Mouse (Mus musculus): ENCODE results near the gene Bex1. TPM values are rescaled to one million over a fixed set of nuclear protein-coding genes. Genes with fewer than 3 reads are reported as not detected.

Gene Bex1
- polyA plus RNA-seq, 1 experiment from 2014 or later: 41.4 TPM

GRCm38 (mm10) chrX:136183107-136183506 is 32.2 kb downstream of the Bex1 start:
- H3K4me2 ChIP-seq (replicated peaks; ENCODE audit: low read depth): no peak overlapping the region
- no peaks in the 10 kb centered on the region for H3K36me3 ChIP-seq (ENCODE audit: control insufficient read depth, insufficient read depth)
- H3K4me1 ChIP-seq (replicated peaks; ENCODE audit: control insufficient read depth, insufficient read depth, low read length): no peaks in the 10 kb centered on the region
- ATAC-seq: peak; percentile 77
- H3K4me3 ChIP-seq (ENCODE audit: low read depth, low read length): no peak overlapping the region
- no peaks in the 10 kb centered on the region for H3K27me3 ChIP-seq (replicated peaks; ENCODE audit: control insufficient read depth, insufficient read depth, low read length)
- 70% methylated on average over 1 of the region's 1 CpGs for WGBS
- no peaks in the 10 kb centered on the region for H3K9me3 ChIP-seq (ENCODE audit: control insufficient read depth)
- H3K9ac ChIP-seq (ENCODE audit: low read depth, low read length): no peak overlapping the region
- TF ChIP-seq CTCF (IDR thresholded peaks at IDR 0.05; ENCODE audit: low read depth): no peak
- no peak overlapping the region for H3K27ac ChIP-seq (ENCODE audit: low read depth, low read length)

GRCm38 (mm10) chrX:136180897-136181553 is 34.3 kb downstream of the Bex1 start:
- no peak overlapping the region for H3K27ac ChIP-seq (ENCODE audit: low read depth, low read length)
- no peak overlapping the region for H3K9ac ChIP-seq (ENCODE audit: low read depth, low read length)
- no peaks in the 10 kb centered on the region for H3K27me3 ChIP-seq (replicated peaks; ENCODE audit: control insufficient read depth, insufficient read depth, low read length)
- TF ChIP-seq CTCF (IDR thresholded peaks at IDR 0.05; ENCODE audit: low read depth): no peak
- H3K4me2 ChIP-seq (replicated peaks; ENCODE audit: low read depth): no peak overlapping the region
- H3K4me1 ChIP-seq (replicated peaks; ENCODE audit: control insufficient read depth, insufficient read depth, low read length): no peaks in the 10 kb centered on the region
- no peaks in the 10 kb centered on the region for H3K36me3 ChIP-seq (ENCODE audit: control insufficient read depth, insufficient read depth)
- 41% methylated on average over 11 of the region's 11 CpGs for WGBS
- H3K9me3 ChIP-seq (ENCODE audit: control insufficient read depth): no peaks in the 10 kb centered on the region
- ATAC-seq: no peak
- no peak overlapping the region for H3K4me3 ChIP-seq (ENCODE audit: low read depth, low read length)

DNA sequence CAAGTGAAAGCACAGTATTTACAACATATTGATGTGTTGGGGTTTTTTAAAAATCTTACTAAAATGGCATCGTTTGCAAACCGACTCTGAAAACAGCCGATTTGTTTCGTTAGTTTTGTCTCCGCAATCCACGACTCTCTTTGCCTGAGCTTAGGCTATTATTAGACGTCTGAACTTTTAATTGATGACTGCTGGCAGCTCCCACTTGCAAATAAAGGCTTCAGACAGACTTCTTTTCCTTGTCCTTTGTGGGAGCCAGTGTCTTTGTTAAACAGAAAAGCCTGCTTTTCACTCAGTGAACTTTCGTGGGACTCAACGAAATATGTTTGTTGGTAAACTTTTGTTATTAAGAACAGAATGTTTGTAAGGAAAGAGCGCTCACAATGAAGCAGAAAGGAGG is 42.5 kb downstream of the Bex1 start:
- Histone ChIP-seq H3K4me2 (replicated peaks; ENCODE audit: low read depth) (peak overlapping the region; percentile 68), H3K27me3 (replicated peaks; ENCODE audit: control insufficient read depth, insufficient read depth, low read length) (no peaks in the 10 kb centered on the region), H3K27ac (ENCODE audit: low read depth, low read length) (no peak overlapping the region), H3K9ac (ENCODE audit: low read depth, low read length) (no peak overlapping the region), H3K36me3 (ENCODE audit: control insufficient read depth, insufficient read depth) (no peaks in the 10 kb centered on the region), H3K4me3 (ENCODE audit: low read depth, low read length) (peak overlapping the region; percentile 57), H3K9me3 (ENCODE audit: control insufficient read depth) (no peaks in the 10 kb centered on the region), H3K4me1 (replicated peaks; ENCODE audit: control insufficient read depth, insufficient read depth, low read length) (no peaks in the 10 kb centered on the region)
- no peak for TF ChIP-seq CTCF (IDR thresholded peaks at IDR 0.05; ENCODE audit: low read depth)
- WGBS: 34% methylated on average over 10 of the region's 10 CpGs
- ATAC-seq: no peak

GRCm38 (mm10) chrX:136172118-136172551 is 43.2 kb downstream of the Bex1 start, which contains the start of gene Tceal8:
Gene Tceal8, minus strand, starts transcription at chrX:136172342.
- Histone ChIP-seq H3K9ac (ENCODE audit: low read depth, low read length) (peak within 1 kb of the TSS; percentile 60), H3K4me2 (replicated peaks; ENCODE audit: low read depth) (peak within 1 kb of the TSS; percentile 68), H3K4me3 (ENCODE audit: low read depth, low read length) (peak within 1 kb of the TSS; percentile 57), H3K9me3 (ENCODE audit: control insufficient read depth) (no peaks in the 10 kb centered on the region), H3K27ac (ENCODE audit: low read depth, low read length) (peak within 1 kb of the TSS; percentile 82), H3K4me1 (replicated peaks; ENCODE audit: control insufficient read depth, insufficient read depth, low read length) (no peaks in the 10 kb centered on the region), H3K27me3 (replicated peaks; ENCODE audit: control insufficient read depth, insufficient read depth, low read length) (no peaks in the 10 kb centered on the region), H3K36me3 (ENCODE audit: control insufficient read depth, insufficient read depth) (no peaks in the 10 kb centered on the region)
- TF ChIP-seq CTCF (IDR thresholded peaks at IDR 0.05; ENCODE audit: low read depth): peak; percentile 14; the same call in 1 of the 2 replicates
- ATAC-seq: peak; percentile 95
- 21% methylated on average over 10 of the region's 10 CpGs for WGBS

GRCm38 (mm10) chrX:136171189-136172117 is 43.9 kb downstream of the Bex1 start:
- Histone ChIP-seq H3K9ac (ENCODE audit: low read depth, low read length) (peak overlapping the region; percentile 60), H3K27me3 (replicated peaks; ENCODE audit: control insufficient read depth, insufficient read depth, low read length) (no peaks in the 10 kb centered on the region), H3K36me3 (ENCODE audit: control insufficient read depth, insufficient read depth) (no peaks in the 10 kb centered on the region), H3K4me2 (replicated peaks; ENCODE audit: low read depth) (peak overlapping the region; percentile 68), H3K27ac (ENCODE audit: low read depth, low read length) (peak overlapping the region; percentile 82), H3K4me3 (ENCODE audit: low read depth, low read length) (peak overlapping the region; percentile 57), H3K4me1 (replicated peaks; ENCODE audit: control insufficient read depth, insufficient read depth, low read length) (no peaks in the 10 kb centered on the region), H3K9me3 (ENCODE audit: control insufficient read depth) (no peaks in the 10 kb centered on the region)
- peak; percentile 55; the same call in 1 of the 2 replicates for ATAC-seq
- TF ChIP-seq CTCF (IDR thresholded peaks at IDR 0.05; ENCODE audit: low read depth): no peak
- 24% methylated on average over 24 of the region's 24 CpGs for WGBS

DNA sequence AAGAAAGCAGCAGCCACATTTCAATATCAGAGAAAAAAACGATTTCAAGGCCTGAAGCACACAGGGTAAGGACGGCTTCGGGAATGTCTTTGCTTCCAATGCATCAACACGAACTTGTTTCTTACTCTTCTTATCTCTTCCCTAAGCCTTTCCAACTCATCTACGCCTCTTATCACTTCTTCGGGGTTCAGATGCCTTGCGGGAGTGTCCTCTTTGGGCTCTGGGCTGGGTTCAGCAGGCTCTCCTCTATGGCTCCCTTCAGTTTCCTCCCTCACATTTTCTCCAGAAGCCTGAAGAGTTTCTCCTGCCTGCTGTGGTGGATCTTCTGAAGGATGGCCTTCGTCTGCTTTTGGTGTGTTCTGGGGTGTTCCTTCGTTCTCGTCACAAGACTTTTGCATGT is 44.7 kb downstream of the Bex1 start:
- 0 out of 2 replicates have a peak overlapping the region, but pooled peaks have one; percentile 11 for H3K9ac ChIP-seq (ENCODE audit: low read depth, low read length)
- 46% methylated on average over 10 of the region's 10 CpGs for WGBS
- no peak for TF ChIP-seq CTCF (IDR thresholded peaks at IDR 0.05; ENCODE audit: low read depth)
- no peak overlapping the region for H3K27ac ChIP-seq (ENCODE audit: low read depth, low read length)
- no peaks in the 10 kb centered on the region for H3K27me3 ChIP-seq (replicated peaks; ENCODE audit: control insufficient read depth, insufficient read depth, low read length)
- no peaks in the 10 kb centered on the region for H3K4me1 ChIP-seq (replicated peaks; ENCODE audit: control insufficient read depth, insufficient read depth, low read length)
- no peak for ATAC-seq
- H3K4me3 ChIP-seq (ENCODE audit: low read depth, low read length): peak overlapping the region; percentile 57
- no peaks in the 10 kb centered on the region for H3K36me3 ChIP-seq (ENCODE audit: control insufficient read depth, insufficient read depth)
- peak overlapping the region; percentile 68 for H3K4me2 ChIP-seq (replicated peaks; ENCODE audit: low read depth)
- no peaks in the 10 kb centered on the region for H3K9me3 ChIP-seq (ENCODE audit: control insufficient read depth)

Small RNA genes lying within 50 kb of the gene (microRNA-seq; reads per million reads assigned to microRNA genes)
- not detected for gene Mir6383

Other genes starting within 250 kb of the Bex1 start
- 28.7 and 29.7 TPM in 2 replicates for gene Arxes2, start 221.7 kb downstream of the Bex1 start, polyA plus RNA-seq (2015; fragmentation: Nextera tagmentation; extraction: Ambion mirVana)
- gene Arxes1, start 182.1 kb downstream of the Bex1 start, polyA plus RNA-seq (2015; fragmentation: Nextera tagmentation; extraction: Ambion mirVana): 8.2 and 8.4 TPM in 2 replicates
- 55.0 and 58.5 TPM in 2 replicates for gene Bex2, start 147.3 kb downstream of the Bex1 start, polyA plus RNA-seq (2015; fragmentation: Nextera tagmentation; extraction: Ambion mirVana)
- gene Nxf3, start 130.3 kb downstream of the Bex1 start, polyA plus RNA-seq (2015; fragmentation: Nextera tagmentation; extraction: Ambion mirVana): 0.22 and 0.27 TPM in 2 replicates
- gene Bex4, start 76.5 kb downstream of the Bex1 start, polyA plus RNA-seq (2015; fragmentation: Nextera tagmentation; extraction: Ambion mirVana): 235 and 294 TPM in 2 replicates
- 239 and 262 TPM in 2 replicates for gene Tceal8, start 43.2 kb downstream of the Bex1 start, polyA plus RNA-seq (2015; fragmentation: Nextera tagmentation; extraction: Ambion mirVana)
- 3.4 and 5.3 TPM in 2 replicates for gene Tceal5, start 11.6 kb downstream of the Bex1 start, polyA plus RNA-seq (2015; fragmentation: Nextera tagmentation; extraction: Ambion mirVana)
- 0.37 and 0.58 TPM in 2 replicates for gene Tceal7, start 734 bp downstream of the Bex1 start, polyA plus RNA-seq (2015; fragmentation: Nextera tagmentation; extraction: Ambion mirVana)
- 641 and 667 TPM in 2 replicates for gene Tceal9, start 29.6 kb upstream of the Bex1 start, polyA plus RNA-seq (2015; fragmentation: Nextera tagmentation; extraction: Ambion mirVana)
- gene Bex3, start 54.7 kb upstream of the Bex1 start, polyA plus RNA-seq (2015; fragmentation: Nextera tagmentation; extraction: Ambion mirVana): 270 and 277 TPM in 2 replicates